ENCODE assay signal across 24 mouse cellular contexts in genomic region chr16:94994924-94995323, GRCm38 (mm10). TPM values are rescaled to one million over a fixed set of nuclear protein-coding genes. Genes with fewer than 3 reads are reported as not detected.
DNase-seq lines count a peak whose midpoint lies in the region; ATAC-seq and TF ChIP-seq lines count a peak whose summit lies in the region.
"Had no signal": no experiment of that assay in that cellular context is flagged by ENCODE, and none has a peak within 500 bp of the region (broad histone marks: within the 10 kb centered on the region; RNA-seq: fewer than 3 reads in every experiment).

No protein-coding gene starts in this region.

- TF ChIP-seq POLR2A in cortical plate, adult 2 months (IDR thresholded peaks at IDR 0.05; ENCODE audit: extremely low read depth, insufficient read depth, low read length): no peak

- H3K4me1 ChIP-seq in cortical plate, adult 2 months (ENCODE audit: control insufficient read depth, insufficient read depth, low read length): peaks cover 6% of the 10 kb centered on the region
- H3K4me1 ChIP-seq in midbrain, embryonic 15.5 days: peaks cover 54% of the 10 kb centered on the region
- peaks cover 16% of the 10 kb centered on the region for H3K4me1 ChIP-seq in limb, embryonic 10.5 days
- H3K4me1 ChIP-seq: megakaryocyte, embryonic 14.5 days had no signal

- TF ChIP-seq CTCF in layer of hippocampus, adult 2 months (conservative IDR thresholded peaks at IDR 0.05): no peak
- no peak for TF ChIP-seq CTCF in cortical plate, adult 2 months (IDR thresholded peaks at IDR 0.05; ENCODE audit: extremely low read depth, insufficient read depth, low read length)

- H3K9me3 ChIP-seq in midbrain, embryonic 15.5 days: no peaks in the 10 kb centered on the region
- no peaks in the 10 kb centered on the region for H3K9me3 ChIP-seq in limb, embryonic 10.5 days (replicated peaks)
- H3K9me3 ChIP-seq: embryonic facial prominence, embryonic 10.5 days; limb, embryonic 15.5 days; megakaryocyte, embryonic 14.5 days; neural tube, embryonic 12.5 days had no signal

- peak overlapping the region; percentile 100 for H3K27ac ChIP-seq in layer of hippocampus, adult 2 months
- no peak overlapping the region for H3K27ac ChIP-seq in cortical plate, adult 2 months (ENCODE audit: insufficient read depth, low read length)
- H3K27ac ChIP-seq in midbrain, embryonic 15.5 days: no peak overlapping the region
- no peak overlapping the region for H3K27ac ChIP-seq in limb, embryonic 10.5 days
- H3K27ac ChIP-seq: embryonic facial prominence, embryonic 10.5 days; heart, adult 2 months; limb, embryonic 15.5 days; liver, embryonic 14.5 days; neural tube, embryonic 12.5 days; stomach, postnatal 0 days had no signal

- H3K4me3 ChIP-seq in layer of hippocampus, adult 2 months: peak overlapping the region; percentile 72
- H3K4me3 ChIP-seq in cortical plate, adult 2 months (ENCODE audit: insufficient read depth, low read length): peak overlapping the region; percentile 79
- H3K4me3 ChIP-seq in midbrain, embryonic 15.5 days: peak overlapping the region; percentile 66
- H3K4me3 ChIP-seq in limb, embryonic 10.5 days: no peak overlapping the region
- H3K4me3 ChIP-seq: embryonic facial prominence, embryonic 10.5 days; heart, adult 2 months; limb, embryonic 15.5 days; megakaryocyte, embryonic 14.5 days; neural tube, embryonic 12.5 days had no signal

- 0 out of 2 replicates have a peak, but pooled peaks cover 5% of the 10 kb centered on the region for H3K27me3 ChIP-seq in midbrain, embryonic 15.5 days (replicated peaks)
- peaks cover 37% of the 10 kb centered on the region for H3K27me3 ChIP-seq in limb, embryonic 10.5 days (ENCODE audit: low read depth, poor library complexity, severe bottlenecking)

- WGBS in midbrain, embryonic 15.5 days: 59% methylated on average over 4 of the region's 4 CpGs
- 60% methylated on average over 4 of the region's 4 CpGs for WGBS in limb, embryonic 10.5 days

- no peaks in the 10 kb centered on the region for H3K36me3 ChIP-seq in midbrain, embryonic 15.5 days (replicated peaks)
- H3K36me3 ChIP-seq in limb, embryonic 10.5 days: no peaks in the 10 kb centered on the region
- H3K36me3 ChIP-seq: embryonic facial prominence, embryonic 10.5 days; limb, embryonic 15.5 days; neural tube, embryonic 12.5 days had no signal

- ATAC-seq in cerebellum, adult (ENCODE audit: insufficient number of reproducible peaks, low FRiP score, low TSS enrichment): no peak
- ATAC-seq in midbrain, embryonic 15.5 days (replicated peaks): no peak
- ATAC-seq: inflammation-experienced regulatory T-cells, adult 6 months had no signal

- H3K4me2 ChIP-seq in midbrain, embryonic 15.5 days: peak overlapping the region; percentile 87
- H3K4me2 ChIP-seq: limb, embryonic 15.5 days; lung, embryonic 14.5 days had no signal

- 0 out of 2 replicates have a peak overlapping the region, but pooled peaks have one; percentile 1 for H3K9ac ChIP-seq in midbrain, embryonic 15.5 days
- H3K9ac ChIP-seq: limb, embryonic 15.5 days; liver, embryonic 14.5 days; lung, embryonic 14.5 days; neural tube, embryonic 12.5 days had no signal

- DNase-seq in cerebellum, postnatal 25 days: peak; percentile 38 to 55
- DNase-seq in layer of hippocampus, adult 2 months (ENCODE audit: low spot score in 2 of 2): no peak
- no peak for DNase-seq in layer of hippocampus, postnatal 14 days (ENCODE audit: low spot score in 2 of 2)
- no peak for DNase-seq in heart, adult 9 months (ENCODE audit: low spot score in 2 of 2)
- DNase-seq in limb, embryonic 10.5 days (ENCODE audit: low spot score): no peak
- DNase-seq: gastrocnemius, postnatal 36 days had no signal

RNA-seq across cellular contexts. Expression of gene Kcnj6, which starts 2.6 kb away (rescaled TPM):
- total RNA-seq in layer of hippocampus, adult 2 months (2021): 100 to 1,000 TPM; 128 to 133 TPM
- 10 to 100 TPM; 88.1 to 95.9 TPM for total RNA-seq in layer of hippocampus, postnatal 14 days (2021)
- polyA plus RNA-seq in cortical plate, adult 2 months (2012; rRNA removed): 20.3 and 20.4 TPM in 2 replicates
- polyA plus RNA-seq in midbrain, embryonic 15.5 days (2015; fragmentation: Nextera tagmentation; extraction: Ambion mirVana): 4.4 and 6.8 TPM in 2 replicates
- polyA plus RNA-seq in limb, embryonic 10.5 days (2016; fragmentation: Nextera tagmentation; extraction: Ambion mirVana): not detected in 2 replicates
- total RNA-seq: common myeloid progenitor, adult 5-6 weeks; ES-E14; gastrocnemius, adult 18-20 months; gastrocnemius, postnatal 36 days; heart, adult 2 months; heart, postnatal 25 days had no signal
- polyA plus RNA-seq: heart, adult 2 months; inflammation-experienced regulatory T-cells, adult 6 months; kidney, adult 2 months; limb, embryonic 15.5 days; liver, embryonic 14.5 days; lung, embryonic 14.5 days; stomach, postnatal 0 days; thymus, postnatal 0 days had no signal

Comparison
In these comparisons a context has a peak if more than half of its experiments do, and no peak if none do; other contexts are left out.
1. DNase-seq: peak in cerebellum, postnatal 25 days (2 of 2); none in layer of hippocampus, adult 2 months (0 of 2), layer of hippocampus, postnatal 14 days (0 of 2), heart, adult 9 months (0 of 2) and limb, embryonic 10.5 days (single experiment).